Mouse (Mus musculus) urinary bladder, adult 18-20 months (tissue): ENCODE measurements at regions not wholly inside any gene's neighbourhood (a gene's known extent, or its start where the extent isn't known, plus 50 kb on each side); places are given as distances from the start of the nearest gene placed in this dataset.
"Not testable (repeated sequence)": the region's sequence is repeated elsewhere in the genome, so short reads cannot be mapped to it uniquely, and the experiment has no call there.

Experiments
- DNase-seq, 2 experiments: peaks; one replicate each; pipeline ENCODE4 v3.0.0; 2022; ENCODE audit warnings: low spot score in 2 of 2, mixed read lengths in 2 of 2

GRCm38 (mm10) chr6:68632309-68632708 is 1096.7 kb upstream of the Tacstd2 start:
- DNase-seq: not testable (repeated sequence)

DNA sequence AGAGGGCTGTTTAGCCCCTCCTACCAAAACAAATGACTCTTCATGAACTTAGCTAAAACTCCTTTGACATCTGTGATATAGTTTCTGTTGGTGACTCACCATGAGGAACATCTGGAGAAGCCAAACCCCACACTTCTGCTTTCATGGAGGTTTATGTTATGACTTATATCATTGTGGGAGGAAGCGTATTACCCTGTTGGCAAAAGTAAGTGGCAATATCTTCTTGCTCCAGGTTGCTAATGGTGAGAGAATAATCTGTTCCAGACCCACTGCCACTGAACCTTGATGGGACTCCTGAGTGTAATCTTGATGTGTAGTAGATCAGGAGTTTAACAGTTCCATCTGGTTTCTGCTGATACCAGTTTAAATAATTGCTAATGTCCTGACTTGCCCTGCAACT is 1096.2 kb upstream of the Tacstd2 start:
- DNase-seq: no peak

DNA sequence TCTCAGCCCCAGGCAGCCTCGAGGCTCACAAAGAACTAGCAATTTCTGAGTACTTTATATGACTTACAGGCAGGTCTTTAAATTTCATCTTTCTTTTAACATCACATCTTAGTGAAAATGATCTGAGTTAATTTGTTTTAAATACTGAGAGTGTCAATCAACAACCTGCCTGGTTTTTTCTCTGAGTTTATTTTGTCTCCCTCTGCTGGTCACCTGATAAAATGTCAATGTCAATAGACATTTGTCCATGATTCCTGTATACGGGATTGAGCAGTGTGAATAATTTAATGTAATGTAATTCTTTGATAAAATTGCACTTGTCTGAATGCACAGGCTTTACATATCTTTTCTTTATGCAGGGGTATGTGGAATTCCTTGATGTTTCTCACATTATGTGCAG is 1070.4 kb upstream of the Tacstd2 start:
- DNase-seq: no peak
